Mouse (Mus musculus): Measurements from ENCODE around the gene Pfdn6.
"Not testable (repeated sequence)": the region's sequence is repeated elsewhere in the genome, so short reads cannot be mapped to it uniquely, and the experiment has no call there.

Pfdn6 gene

GRCm38 (mm10) chr17:33940206-33940805 lies at the start of gene Pfdn6, which contains the start of gene Wdr46:
Pfdn6 (minus strand) TSS chr17:33940343.
Wdr46 (plus strand) TSS chr17:33940660.
- peak; percentile 90 for DNase-seq

DNA sequence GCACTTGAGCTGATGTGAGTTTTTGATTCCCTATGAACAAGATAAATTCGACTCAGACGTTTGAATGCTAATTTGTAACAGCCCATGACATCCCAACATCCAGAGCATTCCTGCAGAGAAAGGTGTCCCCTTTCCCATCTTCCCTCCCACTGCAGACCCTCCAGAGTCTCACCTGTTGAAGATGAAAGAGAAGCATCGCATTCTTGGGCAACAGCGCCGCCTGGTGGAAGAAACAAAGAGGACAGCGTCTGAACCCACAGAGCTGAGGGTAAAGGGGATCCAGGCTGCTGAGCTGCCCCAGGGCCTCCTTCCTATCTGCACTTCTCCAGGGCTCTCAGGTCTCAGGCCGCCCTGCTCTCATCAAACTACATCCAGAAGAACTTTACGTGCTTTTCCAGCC lies 42.0 kb upstream of the Pfdn6 start:
- not testable (repeated sequence) for DNase-seq

- DNase-seq, result peak; percentile 91
These were observed 41.2 kb upstream of the Pfdn6 start for GRCm38 (mm10) chr17:33981192-33981909.

GRCm38 (mm10) chr17:33980181-33981035 lies 40.3 kb upstream of the Pfdn6 start:
- DNase-seq, result no peak

DNA sequence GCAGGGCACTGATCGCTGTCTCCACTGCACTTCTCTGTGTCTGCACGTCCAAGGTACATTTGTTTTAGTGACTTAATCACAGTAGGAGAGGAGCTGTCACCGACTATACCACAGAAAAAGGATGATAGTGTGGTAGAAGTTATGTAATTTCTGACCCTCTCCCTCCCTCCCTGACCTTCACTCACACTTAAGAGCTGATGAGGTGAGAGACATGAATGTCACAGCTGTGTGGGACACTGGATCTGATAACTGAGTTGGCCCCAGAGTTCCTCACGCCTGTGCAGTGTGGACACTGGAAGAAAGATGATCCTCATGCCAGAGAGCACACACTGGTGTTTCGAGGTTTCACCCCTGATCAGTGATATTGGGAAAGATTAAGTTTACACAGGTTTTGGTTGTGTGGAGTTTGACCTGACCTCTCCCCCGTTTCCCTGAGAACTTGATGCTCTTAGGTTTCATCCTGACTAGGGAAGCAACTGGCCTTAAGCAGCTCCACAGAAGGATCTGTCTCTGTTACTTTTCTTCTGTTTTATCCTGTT lies 39.4 kb upstream of the Pfdn6 start:
- no peak for DNase-seq

GRCm38 (mm10) chr17:33978631-33979031 lies 38.5 kb upstream of the Pfdn6 start:
- no peak for DNase-seq

DNA sequence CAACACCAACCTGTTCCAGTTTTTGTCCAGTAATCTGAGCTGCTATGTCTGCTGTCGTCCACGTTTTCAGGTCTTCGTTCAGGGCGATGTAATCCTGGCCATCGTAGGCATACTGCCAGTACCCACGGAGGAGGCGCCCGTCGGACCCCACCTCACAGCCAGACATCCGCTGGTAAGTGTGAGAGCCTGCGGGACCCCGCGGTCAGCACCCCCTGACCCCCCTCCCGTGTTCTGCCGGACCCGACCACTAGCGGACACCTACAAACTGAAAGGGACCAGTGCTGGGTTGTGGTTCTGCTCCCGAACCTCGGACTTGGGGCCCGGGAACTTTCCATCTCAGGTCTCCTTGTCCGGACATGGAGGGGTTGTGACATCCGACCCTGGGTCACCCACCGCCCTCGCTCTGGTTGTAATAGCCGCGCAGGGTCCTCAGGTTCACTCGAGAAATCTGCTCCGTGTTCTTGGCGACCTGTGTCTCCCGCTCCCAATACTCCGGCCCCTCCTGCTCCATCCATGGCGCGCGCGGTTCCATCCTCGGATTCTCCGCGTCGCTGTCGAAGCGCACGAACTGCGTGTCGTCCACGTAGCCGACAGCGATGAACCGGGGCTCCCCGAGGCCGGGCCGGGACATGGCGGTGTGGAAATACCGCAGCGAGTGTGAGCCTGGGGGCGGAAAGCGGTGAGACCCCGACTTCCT lies 37.9 kb upstream of the Pfdn6 start:
- DNase-seq, result no peak

DNA sequence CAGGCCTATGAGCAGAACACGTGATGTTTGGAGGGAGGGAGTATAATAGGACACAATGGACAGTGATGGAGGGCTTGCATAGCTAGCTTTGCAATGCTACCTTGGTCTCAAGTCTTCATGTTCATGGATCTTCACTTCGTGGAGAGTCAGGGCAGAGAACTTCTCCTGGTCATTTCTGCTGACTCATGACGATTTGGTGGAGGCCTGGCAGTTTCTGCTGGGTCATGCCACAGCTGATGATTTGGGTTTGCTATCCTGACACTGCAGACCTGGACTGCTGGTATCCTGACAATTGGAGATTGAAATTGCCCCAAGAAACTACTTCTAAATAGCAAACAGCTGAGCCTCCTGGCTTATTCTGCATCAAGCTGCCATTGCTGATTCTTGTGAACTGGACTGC lies 33.4 kb upstream of the Pfdn6 start:
- no peak for DNase-seq

DNA sequence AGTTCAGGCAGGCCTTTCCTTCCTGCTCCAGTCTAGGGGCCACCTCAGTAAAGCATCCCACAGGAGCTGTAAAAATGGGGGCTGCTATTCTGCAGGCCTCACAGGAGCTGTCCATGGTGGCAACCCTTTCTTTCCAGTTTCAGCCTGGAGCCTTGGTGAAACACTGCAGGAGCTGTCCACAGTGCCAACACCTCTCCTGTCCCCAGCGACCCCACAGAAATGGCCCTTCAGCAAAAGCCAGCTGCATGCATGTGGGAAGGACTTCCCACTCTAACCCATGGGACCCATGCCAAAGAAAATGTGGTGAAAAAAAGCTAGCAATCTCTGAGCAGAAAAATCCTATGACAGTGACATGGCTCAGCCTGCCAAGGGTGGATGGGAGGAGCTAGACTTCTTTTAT lies 32.5 kb upstream of the Pfdn6 start:
- no peak for DNase-seq

- no peak for DNase-seq
These were observed 29.3 kb upstream of the Pfdn6 start for GRCm38 (mm10) chr17:33969394-33969793.

GRCm38 (mm10) chr17:33968927-33969326 lies 28.8 kb upstream of the Pfdn6 start:
- DNase-seq, result no peak

DNA sequence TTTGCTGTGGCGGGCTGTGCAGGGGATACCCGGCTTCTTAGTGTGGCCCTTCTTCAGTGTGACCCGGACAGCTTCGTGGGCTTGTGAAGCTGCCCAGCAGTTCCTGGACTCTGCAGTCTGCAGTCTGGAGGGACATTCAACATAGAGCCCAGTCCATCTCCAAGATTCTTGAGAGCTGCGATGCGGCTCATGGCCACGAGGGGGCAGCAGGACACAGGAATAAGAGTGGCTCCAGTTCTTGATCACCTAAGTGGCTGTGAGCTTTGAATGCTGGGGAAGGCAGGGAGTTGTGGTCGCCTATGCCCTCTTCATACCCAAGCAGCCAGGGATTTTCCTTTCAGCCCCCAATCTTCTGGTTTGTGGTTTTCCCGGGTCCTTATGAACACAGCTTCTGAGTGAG lies 28.3 kb upstream of the Pfdn6 start:
- DNase-seq, result peak; percentile 67

- DNase-seq, result no peak
These were observed 25.9 kb upstream of the Pfdn6 start for GRCm38 (mm10) chr17:33965846-33966550.

GRCm38 (mm10) chr17:33965082-33965845 lies 25.1 kb upstream of the Pfdn6 start:
- DNase-seq, result no peak

- no peak for DNase-seq
These were observed 22.7 kb upstream of the Pfdn6 start for GRCm38 (mm10) chr17:33962876-33963275.

GRCm38 (mm10) chr17:33959948-33960347 lies 19.8 kb upstream of the Pfdn6 start:
- no peak for DNase-seq

- DNase-seq, result no peak
These were observed 19.0 kb upstream of the Pfdn6 start for GRCm38 (mm10) chr17:33959135-33959534.

- DNase-seq, result no peak
These were observed 18.3 kb upstream of the Pfdn6 start for GRCm38 (mm10) chr17:33958451-33958850.

GRCm38 (mm10) chr17:33957493-33957892 lies 17.4 kb upstream of the Pfdn6 start:
- DNase-seq, result no peak

GRCm38 (mm10) chr17:33956336-33956735 lies 16.2 kb upstream of the Pfdn6 start:
- DNase-seq, result no peak

DNA sequence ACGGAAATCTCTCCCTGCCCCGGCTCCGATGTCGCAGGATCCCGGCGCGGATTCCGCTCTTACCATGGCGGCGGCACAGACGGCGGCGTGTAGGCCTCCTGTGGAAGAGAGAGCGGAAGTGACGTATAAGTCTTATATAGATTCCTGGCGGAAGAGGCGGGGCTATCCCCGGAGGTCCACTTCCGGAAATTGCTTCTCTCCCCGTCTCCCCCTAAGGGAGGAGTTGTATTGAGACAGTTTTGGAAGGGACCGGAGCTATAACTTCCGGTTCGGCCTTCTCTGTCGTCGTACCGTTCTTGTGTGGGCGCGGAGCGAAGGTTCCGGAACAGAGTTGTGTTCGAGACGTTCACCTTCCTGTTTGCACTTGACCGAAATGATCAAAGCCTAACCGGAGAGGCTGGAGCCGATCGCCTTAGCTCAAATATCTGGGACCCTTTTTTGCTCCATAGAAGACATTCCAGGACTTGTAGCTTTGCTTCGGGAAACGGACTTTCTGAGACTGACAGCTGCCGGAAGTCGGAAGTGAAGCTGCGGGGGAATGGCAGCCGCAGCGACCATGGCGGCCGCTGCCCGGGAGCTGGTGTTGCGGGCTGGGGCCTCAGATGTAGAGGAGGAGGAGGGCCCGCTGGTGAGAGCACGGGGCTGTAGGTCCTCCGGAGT lies 15.5 kb upstream of the Pfdn6 start, which contains the start of the genes Vps52 and Rps18:
Gene Vps52, plus strand, starts transcription at position 258 of the 660 bp plus-strand sequence.
Gene Rps18, minus strand, starts transcription at position 447 of the 660 bp plus-strand sequence.
- DNase-seq, result peak; percentile 96
